Comparison of ENCODE assay signal across 8 mouse cellular contexts in the genomic region with DNA sequence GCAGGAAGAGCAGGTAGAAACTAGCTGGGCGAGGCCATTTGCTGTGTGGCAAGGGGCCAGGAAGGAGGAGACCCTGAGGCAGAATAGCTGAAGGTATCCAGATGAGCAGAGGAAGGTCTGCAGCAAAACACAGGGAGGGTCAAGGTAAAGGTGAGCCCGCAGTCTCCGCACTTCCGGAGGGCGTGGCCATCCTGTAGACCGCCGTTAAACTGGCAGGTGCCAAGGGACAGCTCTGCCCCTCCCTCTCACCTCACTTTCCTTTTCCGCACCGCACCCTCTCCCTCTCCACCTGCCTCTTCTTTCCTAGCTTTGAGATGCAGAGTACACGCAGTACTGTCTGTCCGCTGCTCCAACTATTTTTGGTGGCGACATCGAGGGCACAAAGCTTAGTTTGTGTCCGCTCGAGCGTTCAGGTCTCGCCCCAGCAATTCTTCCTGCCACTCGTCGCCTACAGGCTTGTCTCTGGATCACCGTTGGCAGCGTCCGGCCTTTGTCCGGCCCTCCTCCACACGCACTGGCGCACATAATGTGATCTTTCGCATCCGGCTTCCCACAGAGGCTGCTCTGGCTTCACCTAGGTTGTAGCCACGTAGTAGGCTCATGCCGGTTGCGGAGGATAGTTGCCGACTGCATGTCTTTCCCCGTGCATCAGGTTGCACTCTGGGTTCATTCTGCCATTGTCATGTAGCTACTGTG. TPM values are rescaled to one million over a fixed set of nuclear protein-coding genes. Genes with fewer than 3 reads are reported as not detected.
DNase-seq lines count a peak whose midpoint lies in the region; ATAC-seq and TF ChIP-seq lines count a peak whose summit lies in the region.

No protein-coding gene starts in this region.

- peak; percentile 77 for DNase-seq in CD4-positive, CD25-positive, alpha-beta regulatory T cell, adult 2 months (ENCODE audit: low read depth, low spot score)
- no peak for DNase-seq in MEL (ENCODE audit: low read depth, low spot score)
- DNase-seq in kidney, adult 9 months, result peak; percentile 74

- peak overlapping the region; percentile 68 to 71 for H3K4me3 ChIP-seq in MEL (ENCODE audit: control insufficient read depth in 1 of 2, insufficient read depth in 1 of 2, low read depth in 2 of 2, low read length in 2 of 2)
- H3K4me3 ChIP-seq in heart, embryonic 11.5 days (ENCODE audit: low read depth, low read length), result peak overlapping the region; percentile 43
- peak overlapping the region; percentile 62 for H3K4me3 ChIP-seq in lung, embryonic 15.5 days
- peak overlapping the region; percentile 52 for H3K4me3 ChIP-seq in neural tube, embryonic 14.5 days (ENCODE audit: low read depth, low read length)

- no peaks in the 10 kb centered on the region for H3K9me3 ChIP-seq in MEL (replicated peaks; ENCODE audit: insufficient read depth, low read length)
- no peaks in the 10 kb centered on the region for H3K9me3 ChIP-seq in heart, embryonic 11.5 days (replicated peaks; ENCODE audit: control insufficient read depth, low read length)
- no peaks in the 10 kb centered on the region for H3K9me3 ChIP-seq in lung, embryonic 15.5 days
- no peaks in the 10 kb centered on the region for H3K9me3 ChIP-seq in neural tube, embryonic 14.5 days (ENCODE audit: control insufficient read depth, low read length)

- peak; percentile 3 for ATAC-seq in common myeloid progenitor, adult 5-6 weeks (replicated peaks; ENCODE audit: low read depth, poor library complexity, severe bottlenecking)
- ATAC-seq in heart, embryonic 11.5 days (replicated peaks; ENCODE audit: insufficient number of reproducible peaks, low FRiP score, low TSS enrichment), result no peak
- no peak for ATAC-seq in lung, embryonic 15.5 days (ENCODE audit: borderline replicate concordance, extremely low read depth, low FRiP score, low TSS enrichment)
- peak; percentile 6 for ATAC-seq in neural tube, embryonic 14.5 days (ENCODE audit: low read depth)
- no peak; the same call in 1 of the 2 replicates for ATAC-seq in granulocyte monocyte progenitor cell, adult 5-6 weeks (replicated peaks; ENCODE audit: poor library complexity, severe bottlenecking)

- peak overlapping the region; percentile 79 for H3K4me2 ChIP-seq in heart, embryonic 11.5 days
- peak overlapping the region; percentile 74 for H3K4me2 ChIP-seq in lung, embryonic 15.5 days
- H3K4me2 ChIP-seq in neural tube, embryonic 14.5 days (ENCODE audit: low read depth, low read length), result peak overlapping the region; percentile 67

- peaks cover 9 to 29% of the 10 kb centered on the region in 2 experiments for H3K4me1 ChIP-seq in MEL (ENCODE audit: control insufficient read depth in 1 of 2, insufficient read depth in 2 of 2, low read length in 2 of 2)
- H3K4me1 ChIP-seq in heart, embryonic 11.5 days (ENCODE audit: control insufficient read depth, insufficient read depth, low read length), result peaks cover 26% of the 10 kb centered on the region
- peaks cover 40% of the 10 kb centered on the region for H3K4me1 ChIP-seq in lung, embryonic 15.5 days
- H3K4me1 ChIP-seq in neural tube, embryonic 14.5 days (ENCODE audit: control insufficient read depth, insufficient read depth, low read length), result peaks cover 10% of the 10 kb centered on the region

- H3K27ac ChIP-seq in MEL (ENCODE audit: control insufficient read depth, low read depth, low read length), result peak overlapping the region; percentile 62
- peak overlapping the region; percentile 90 for H3K27ac ChIP-seq in heart, embryonic 11.5 days (ENCODE audit: low read depth, low read length)
- peak overlapping the region; percentile 88 for H3K27ac ChIP-seq in lung, embryonic 15.5 days
- H3K27ac ChIP-seq in neural tube, embryonic 14.5 days (ENCODE audit: low read depth, low read length), result peak overlapping the region; percentile 6; the same call in 1 of the 2 replicates

- TF ChIP-seq CTCF in MEL (IDR thresholded peaks at IDR 0.05 in 2 of 3, conservative IDR thresholded peaks at IDR 0.05 in 1 of 3; ENCODE audit: control insufficient read depth in 1 of 3, insufficient read depth in 1 of 3, low read depth in 2 of 3, low read length in 3 of 3, poor library complexity in 1 of 3, severe bottlenecking in 1 of 3), result no peak

- no peak for TF ChIP-seq EP300 in MEL (IDR thresholded peaks at IDR 0.05; ENCODE audit: low read depth in 1 of 2, low read length in 2 of 2)

- no peaks in the 10 kb centered on the region for H3K27me3 ChIP-seq in MEL (ENCODE audit: control insufficient read depth in 1 of 2, insufficient read depth in 2 of 2, low read length in 2 of 2)
- no peaks in the 10 kb centered on the region for H3K27me3 ChIP-seq in heart, embryonic 11.5 days (ENCODE audit: control insufficient read depth, insufficient read depth, low read length)
- peaks cover 6% of the 10 kb centered on the region; the same call in 1 of the 2 replicates for H3K27me3 ChIP-seq in lung, embryonic 15.5 days
- H3K27me3 ChIP-seq in neural tube, embryonic 14.5 days (ENCODE audit: control insufficient read depth, insufficient read depth, low read length), result no peaks in the 10 kb centered on the region

- TF ChIP-seq RAD21 in MEL (IDR thresholded peaks at IDR 0.05; ENCODE audit: low read depth, low read length), result no peak

- peak overlapping the region; percentile 74 for H3K9ac ChIP-seq in MEL (ENCODE audit: control insufficient read depth, low read depth, low read length, poor library complexity, severe bottlenecking)
- peak overlapping the region; percentile 78 for H3K9ac ChIP-seq in heart, embryonic 11.5 days (ENCODE audit: low read depth, low read length)
- peak overlapping the region; percentile 46 for H3K9ac ChIP-seq in lung, embryonic 15.5 days
- peak overlapping the region; percentile 25; the same call in 1 of the 2 replicates for H3K9ac ChIP-seq in neural tube, embryonic 14.5 days (replicated peaks; ENCODE audit: low read depth, low read length)

- H3K36me3 ChIP-seq in MEL (ENCODE audit: control insufficient read depth in 1 of 2, insufficient read depth in 2 of 2, low read length in 2 of 2), result peaks cover 0 to 14% of the 10 kb centered on the region in 2 experiments; a peak in 2 of 4 replicates
- H3K36me3 ChIP-seq in heart, embryonic 11.5 days (ENCODE audit: control insufficient read depth, insufficient read depth, low read length), result no peaks in the 10 kb centered on the region
- no peaks in the 10 kb centered on the region; the same call in 1 of the 2 replicates for H3K36me3 ChIP-seq in lung, embryonic 15.5 days
- no peaks in the 10 kb centered on the region for H3K36me3 ChIP-seq in neural tube, embryonic 14.5 days (ENCODE audit: control insufficient read depth, insufficient read depth, low read length)

- peak in 1 of 2 experiments; percentile 33; a peak in 2 of 4 replicates for TF ChIP-seq POLR2A in MEL (IDR thresholded peaks at IDR 0.05; ENCODE audit: control insufficient read depth in 1 of 2, insufficient read depth in 1 of 2, low read depth in 1 of 2, low read length in 2 of 2, poor library complexity in 1 of 2)

- H3K79me2 ChIP-seq in MEL (ENCODE audit: control insufficient read depth, insufficient read depth, low read length, poor library complexity), result peaks cover 10% of the 10 kb centered on the region

- 4% methylated on average over 32 of the region's 32 CpGs for WGBS in heart, embryonic 11.5 days (ENCODE audit: insufficient replicate concordance)
- WGBS in lung, embryonic 15.5 days, result 4% methylated on average over 32 of the region's 32 CpGs
- 4% methylated on average over 32 of the region's 32 CpGs for WGBS in neural tube, embryonic 14.5 days

RNA-seq across cellular contexts. Expression of a gene that starts 1.0 kb away (rescaled TPM):
- 40.6 and 50.7 TPM in 2 replicates for total RNA-seq in MEL (2012; rRNA removed)
- 10 to 100 TPM in 1 of 2 experiments, not detected in 1; 74.7 TPM for polyA plus RNA-seq in MEL (2012; ENCODE audit: insufficient read depth in 1 of 2, insufficient read length in 2 of 2, low read depth in 1 of 2, low replicate concordance in 2 of 2, missing spikeins in 1 of 2)
- total RNA-seq in common myeloid progenitor, adult 5-6 weeks (2017), result 19.2 and 19.6 TPM in 2 replicates
- 15.8 and 16.6 TPM in 2 replicates for polyA plus RNA-seq in heart, embryonic 11.5 days (2014; fragmentation: Nextera tagmentation; extraction: Ambion mirVana)
- polyA plus RNA-seq in lung, embryonic 15.5 days (2015; fragmentation: Nextera tagmentation; extraction: Ambion mirVana), result 38.4 and 38.6 TPM in 2 replicates
- 12.7 and 17.5 TPM in 2 replicates for polyA plus RNA-seq in neural tube, embryonic 14.5 days (2014; fragmentation: Nextera tagmentation; extraction: Ambion mirVana)
- 6.5 and 11.1 TPM in 2 replicates for total RNA-seq in granulocyte monocyte progenitor cell, adult 5-6 weeks (2014; fragmentation: Nextera tagmentation)
- 6.1 and 22.6 TPM in 2 replicates for total RNA-seq in granulocyte monocyte progenitor cell, adult 5-6 weeks (2017)

RNA-seq across cellular contexts. Expression of a gene that starts 9.1 kb away (rescaled TPM):
- 419 and 438 TPM in 2 replicates for total RNA-seq in MEL (2012; rRNA removed)
- 100 to 1,000 TPM in 1 of 2 experiments, not detected in 1; 282 TPM for polyA plus RNA-seq in MEL (2012; ENCODE audit: insufficient read depth in 1 of 2, insufficient read length in 2 of 2, low read depth in 1 of 2, low replicate concordance in 2 of 2, missing spikeins in 1 of 2)
- total RNA-seq in common myeloid progenitor, adult 5-6 weeks (2017), result 337 and 338 TPM in 2 replicates
- polyA plus RNA-seq in heart, embryonic 11.5 days (2014; fragmentation: Nextera tagmentation; extraction: Ambion mirVana), result 525 and 533 TPM in 2 replicates
- polyA plus RNA-seq in lung, embryonic 15.5 days (2015; fragmentation: Nextera tagmentation; extraction: Ambion mirVana), result 414 and 454 TPM in 2 replicates
- polyA plus RNA-seq in neural tube, embryonic 14.5 days (2014; fragmentation: Nextera tagmentation; extraction: Ambion mirVana), result 11.7 and 46.0 TPM in 2 replicates
- total RNA-seq in granulocyte monocyte progenitor cell, adult 5-6 weeks (2014; fragmentation: Nextera tagmentation), result 161 and 242 TPM in 2 replicates
- 84.6 and 103 TPM in 2 replicates for total RNA-seq in granulocyte monocyte progenitor cell, adult 5-6 weeks (2017)

RNA-seq across cellular contexts. Expression of a gene that starts 15.2 kb away (rescaled TPM):
- total RNA-seq in MEL (2012; rRNA removed), result 65.2 and 67.8 TPM in 2 replicates
- 100 to 1,000 TPM in 1 of 2 experiments, not detected in 1; 261 TPM for polyA plus RNA-seq in MEL (2012; ENCODE audit: insufficient read depth in 1 of 2, insufficient read length in 2 of 2, low read depth in 1 of 2, low replicate concordance in 2 of 2, missing spikeins in 1 of 2)
- total RNA-seq in common myeloid progenitor, adult 5-6 weeks (2017), result 6.3 and 7.3 TPM in 2 replicates
- 1,118 and 1,169 TPM in 2 replicates for polyA plus RNA-seq in heart, embryonic 11.5 days (2014; fragmentation: Nextera tagmentation; extraction: Ambion mirVana)
- 436 and 471 TPM in 2 replicates for polyA plus RNA-seq in lung, embryonic 15.5 days (2015; fragmentation: Nextera tagmentation; extraction: Ambion mirVana)
- polyA plus RNA-seq in neural tube, embryonic 14.5 days (2014; fragmentation: Nextera tagmentation; extraction: Ambion mirVana), result 239 and 300 TPM in 2 replicates
- total RNA-seq in granulocyte monocyte progenitor cell, adult 5-6 weeks (2014; fragmentation: Nextera tagmentation), result not detected in 2 replicates
- 0.46 TPM in 1 of 2 replicates, not detected in the other for total RNA-seq in granulocyte monocyte progenitor cell, adult 5-6 weeks (2017)

RNA-seq across cellular contexts. Expression of a gene that starts 30.5 kb away (rescaled TPM):
- 14.4 and 17.0 TPM in 2 replicates for total RNA-seq in MEL (2012; rRNA removed)
- 10 to 100 TPM in 1 of 2 experiments, not detected in 1; 35.2 TPM for polyA plus RNA-seq in MEL (2012; ENCODE audit: insufficient read depth in 1 of 2, insufficient read length in 2 of 2, low read depth in 1 of 2, low replicate concordance in 2 of 2, missing spikeins in 1 of 2)
- 1.2 TPM in 1 of 2 replicates, not detected in the other for total RNA-seq in common myeloid progenitor, adult 5-6 weeks (2017)
- 1.00 and 1.5 TPM in 2 replicates for polyA plus RNA-seq in heart, embryonic 11.5 days (2014; fragmentation: Nextera tagmentation; extraction: Ambion mirVana)
- polyA plus RNA-seq in lung, embryonic 15.5 days (2015; fragmentation: Nextera tagmentation; extraction: Ambion mirVana), result 8.2 and 9.0 TPM in 2 replicates
- 24.9 and 29.4 TPM in 2 replicates for polyA plus RNA-seq in neural tube, embryonic 14.5 days (2014; fragmentation: Nextera tagmentation; extraction: Ambion mirVana)
- 0.17 TPM in 1 of 2 replicates, not detected in the other for total RNA-seq in granulocyte monocyte progenitor cell, adult 5-6 weeks (2014; fragmentation: Nextera tagmentation)
- total RNA-seq in granulocyte monocyte progenitor cell, adult 5-6 weeks (2017), result not detected in 2 replicates

RNA-seq across cellular contexts. Expression of a gene that starts 57.1 kb away (rescaled TPM):
- total RNA-seq in MEL (2012; rRNA removed), result 99.5 and 102 TPM in 2 replicates
- polyA plus RNA-seq in MEL (2012; ENCODE audit: insufficient read depth in 1 of 2, insufficient read length in 2 of 2, low read depth in 1 of 2, low replicate concordance in 2 of 2, missing spikeins in 1 of 2), result 100 to 1,000 TPM in 1 of 2 experiments, 10 to 100 TPM in 1; 69.0 to 410 TPM
- 46.9 and 53.3 TPM in 2 replicates for total RNA-seq in common myeloid progenitor, adult 5-6 weeks (2017)
- polyA plus RNA-seq in heart, embryonic 11.5 days (2014; fragmentation: Nextera tagmentation; extraction: Ambion mirVana), result 12.3 and 14.7 TPM in 2 replicates
- polyA plus RNA-seq in lung, embryonic 15.5 days (2015; fragmentation: Nextera tagmentation; extraction: Ambion mirVana), result 13.5 and 14.7 TPM in 2 replicates
- polyA plus RNA-seq in neural tube, embryonic 14.5 days (2014; fragmentation: Nextera tagmentation; extraction: Ambion mirVana), result 19.2 and 19.6 TPM in 2 replicates
- total RNA-seq in granulocyte monocyte progenitor cell, adult 5-6 weeks (2014; fragmentation: Nextera tagmentation), result 73.6 and 85.1 TPM in 2 replicates
- 21.0 and 27.6 TPM in 2 replicates for total RNA-seq in granulocyte monocyte progenitor cell, adult 5-6 weeks (2017)

Comparison
In these comparisons a context has a peak if more than half of its experiments do, and no peak if none do; other contexts are left out.
1. H3K27ac ChIP-seq: peak in every context shown above with its lines; median percentile 90 in heart, embryonic 11.5 days; 88 in lung, embryonic 15.5 days; 62 in MEL; 6 in neural tube, embryonic 14.5 days.
2. H3K9ac ChIP-seq: peak in every context shown above with its lines; median percentile 78 in heart, embryonic 11.5 days; 74 in MEL; 46 in lung, embryonic 15.5 days; 25 in neural tube, embryonic 14.5 days.
3. ATAC-seq: peak in common myeloid progenitor, adult 5-6 weeks (single experiment) and neural tube, embryonic 14.5 days (single experiment); none in heart, embryonic 11.5 days (single experiment), lung, embryonic 15.5 days (single experiment) and granulocyte monocyte progenitor cell, adult 5-6 weeks (single experiment).
4. Peak in every context shown above with its lines, with median percentiles within 50 percentile points of each other: H3K4me3 ChIP-seq and H3K4me2 ChIP-seq.